Mouse (Mus musculus): ENCODE data around the gene Sspo. TPM values are rescaled to one million over a fixed set of nuclear protein-coding genes. Genes with fewer than 3 reads are reported as not detected.

Sspo gene
- 0.10 to 2.7 TPM (median 0.39 TPM) in 3 replicates for total RNA-seq (2017)

GRCm38 (mm10) chr6:48447929-48448328 lies at the start of gene Sspo:
TSS of gene Sspo (plus strand) at chr6:48448229.
- no peak for ATAC-seq (replicated peaks; ENCODE audit: insufficient number of reproducible peaks, low FRiP score, low TSS enrichment, poor library complexity, severe bottlenecking)

- ATAC-seq (replicated peaks; ENCODE audit: insufficient number of reproducible peaks, low FRiP score, low TSS enrichment, poor library complexity, severe bottlenecking) = no peak
Observed at GRCm38 (mm10) chr6:48399906-48400305, 48.1 kb upstream of the Sspo start.

- ATAC-seq (replicated peaks; ENCODE audit: insufficient number of reproducible peaks, low FRiP score, low TSS enrichment, poor library complexity, severe bottlenecking) = no peak
Observed at GRCm38 (mm10) chr6:48404071-48404470, 44.0 kb upstream of the Sspo start.

- ATAC-seq (replicated peaks; ENCODE audit: insufficient number of reproducible peaks, low FRiP score, low TSS enrichment, poor library complexity, severe bottlenecking) = no peak
Observed at GRCm38 (mm10) chr6:48409726-48410343, 38.2 kb upstream of the Sspo start.

- ATAC-seq (replicated peaks; ENCODE audit: insufficient number of reproducible peaks, low FRiP score, low TSS enrichment, poor library complexity, severe bottlenecking) = no peak
Observed at GRCm38 (mm10) chr6:48410551-48410950, 37.5 kb upstream of the Sspo start.

GRCm38 (mm10) chr6:48411193-48412092 lies 36.6 kb upstream of the Sspo start:
- no peak for ATAC-seq (replicated peaks; ENCODE audit: insufficient number of reproducible peaks, low FRiP score, low TSS enrichment, poor library complexity, severe bottlenecking)

GRCm38 (mm10) chr6:48412147-48412546 lies 35.9 kb upstream of the Sspo start:
- no peak for ATAC-seq (replicated peaks; ENCODE audit: insufficient number of reproducible peaks, low FRiP score, low TSS enrichment, poor library complexity, severe bottlenecking)

- no peak for ATAC-seq (replicated peaks; ENCODE audit: insufficient number of reproducible peaks, low FRiP score, low TSS enrichment, poor library complexity, severe bottlenecking)
Observed at GRCm38 (mm10) chr6:48412662-48413061, 35.4 kb upstream of the Sspo start.

GRCm38 (mm10) chr6:48413081-48413480 lies 34.9 kb upstream of the Sspo start:
- no peak for ATAC-seq (replicated peaks; ENCODE audit: insufficient number of reproducible peaks, low FRiP score, low TSS enrichment, poor library complexity, severe bottlenecking)

GRCm38 (mm10) chr6:48414886-48415285 lies 33.1 kb upstream of the Sspo start:
- ATAC-seq (replicated peaks; ENCODE audit: insufficient number of reproducible peaks, low FRiP score, low TSS enrichment, poor library complexity, severe bottlenecking) = no peak

- no peak for ATAC-seq (replicated peaks; ENCODE audit: insufficient number of reproducible peaks, low FRiP score, low TSS enrichment, poor library complexity, severe bottlenecking)
Observed at GRCm38 (mm10) chr6:48415636-48416035, 32.4 kb upstream of the Sspo start.

GRCm38 (mm10) chr6:48416486-48416885 lies 31.5 kb upstream of the Sspo start:
- no peak for ATAC-seq (replicated peaks; ENCODE audit: insufficient number of reproducible peaks, low FRiP score, low TSS enrichment, poor library complexity, severe bottlenecking)

- no peak for ATAC-seq (replicated peaks; ENCODE audit: insufficient number of reproducible peaks, low FRiP score, low TSS enrichment, poor library complexity, severe bottlenecking)
Observed at GRCm38 (mm10) chr6:48420647-48421046, 27.4 kb upstream of the Sspo start.

GRCm38 (mm10) chr6:48423336-48423735 lies 24.7 kb upstream of the Sspo start:
- ATAC-seq (replicated peaks; ENCODE audit: insufficient number of reproducible peaks, low FRiP score, low TSS enrichment, poor library complexity, severe bottlenecking) = no peak

- ATAC-seq (replicated peaks; ENCODE audit: insufficient number of reproducible peaks, low FRiP score, low TSS enrichment, poor library complexity, severe bottlenecking) = no peak
Observed at GRCm38 (mm10) chr6:48424074-48424473, 24.0 kb upstream of the Sspo start.

- ATAC-seq (replicated peaks; ENCODE audit: insufficient number of reproducible peaks, low FRiP score, low TSS enrichment, poor library complexity, severe bottlenecking) = no peak
Observed at GRCm38 (mm10) chr6:48426956-48427355, 21.1 kb upstream of the Sspo start.

GRCm38 (mm10) chr6:48428769-48429557 lies 19.1 kb upstream of the Sspo start:
- ATAC-seq (replicated peaks; ENCODE audit: insufficient number of reproducible peaks, low FRiP score, low TSS enrichment, poor library complexity, severe bottlenecking) = no peak

- ATAC-seq (replicated peaks; ENCODE audit: insufficient number of reproducible peaks, low FRiP score, low TSS enrichment, poor library complexity, severe bottlenecking) = no peak
Observed at GRCm38 (mm10) chr6:48430748-48431147, 17.3 kb upstream of the Sspo start.

Data from monocyte, adult 5-6 weeks (primary cell).